Mouse (Mus musculus): ENCODE measurements at regions not wholly inside any gene's neighbourhood (a gene's known extent, or its start where the extent isn't known, plus 50 kb on each side); places are given as distances from the start of the nearest gene placed in this dataset.
"Not testable (repeated sequence)": the region's sequence is repeated elsewhere in the genome, so short reads cannot be mapped to it uniquely, and the experiment has no call there.

GRCm38 (mm10) chr1:140840579-140840978 is 594.6 kb downstream of the Kcnt2 start:
- no peak for ATAC-seq (ENCODE audit: low FRiP score)
- no peaks in the 10 kb centered on the region for H3K4me1 ChIP-seq (replicated peaks; ENCODE audit: control insufficient read depth, insufficient read depth, low read length)
- H3K27ac ChIP-seq (ENCODE audit: low read depth, low read length): no peak overlapping the region
- 88% methylated on average over 2 of the region's 2 CpGs for whole genome bisulfite sequencing
- no peaks in the 10 kb centered on the region for H3K36me3 ChIP-seq (ENCODE audit: control insufficient read depth, insufficient read depth, low read length)
- no peaks in the 10 kb centered on the region for H3K9me3 ChIP-seq (ENCODE audit: control insufficient read depth, low read length)
- no peak overlapping the region for H3K4me2 ChIP-seq (replicated peaks; ENCODE audit: low read depth, low read length)
- H3K27me3 ChIP-seq (ENCODE audit: control insufficient read depth, insufficient read depth, low read length): no peaks in the 10 kb centered on the region
- no peak for DNase-seq (ENCODE audit: low spot score)
- no peak overlapping the region for H3K4me3 ChIP-seq (ENCODE audit: low read depth, low read length)
- H3K9ac ChIP-seq (ENCODE audit: low read depth, low read length): no peak overlapping the region

DNA sequence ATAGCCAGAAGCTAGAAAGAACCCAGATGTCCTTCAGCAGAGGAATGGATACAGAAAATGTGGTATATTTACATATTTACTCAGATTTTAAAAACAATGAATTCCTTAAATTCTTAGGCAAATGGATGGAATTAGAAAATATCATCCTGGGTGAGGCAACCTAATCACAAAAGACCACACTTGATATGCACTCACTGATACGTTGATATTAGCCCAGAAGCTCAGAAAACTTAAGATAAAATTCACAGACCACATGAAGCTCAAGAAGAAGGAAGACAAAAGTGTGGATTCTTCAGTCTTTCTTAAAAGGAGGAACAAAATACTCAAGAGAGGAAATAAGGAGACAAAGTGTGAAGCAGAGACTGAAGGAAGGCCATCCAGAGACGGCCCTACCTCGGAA is 602.1 kb downstream of the Kcnt2 start:
- H3K27ac ChIP-seq (ENCODE audit: low read depth, low read length); DNase-seq (ENCODE audit: low spot score); H3K9me3 ChIP-seq (ENCODE audit: control insufficient read depth, low read length); H3K4me2 ChIP-seq (replicated peaks; ENCODE audit: low read depth, low read length); H3K4me3 ChIP-seq (ENCODE audit: low read depth, low read length); H3K36me3 ChIP-seq (ENCODE audit: control insufficient read depth, insufficient read depth, low read length); H3K4me1 ChIP-seq (replicated peaks; ENCODE audit: control insufficient read depth, insufficient read depth, low read length); H3K27me3 ChIP-seq (ENCODE audit: control insufficient read depth, insufficient read depth, low read length); ATAC-seq (ENCODE audit: low FRiP score); H3K9ac ChIP-seq (ENCODE audit: low read depth, low read length): not testable (repeated sequence)
- WGBS: 75% methylated on average over 3 of the region's 3 CpGs

- DNase-seq (ENCODE audit: low spot score) (no peak), ATAC-seq (ENCODE audit: low FRiP score) (no peak)
- H3K4me2 ChIP-seq (replicated peaks; ENCODE audit: low read depth, low read length): no peak overlapping the region
- no peak overlapping the region for H3K4me3 ChIP-seq (ENCODE audit: low read depth, low read length)
- no peaks in the 10 kb centered on the region for H3K9me3 ChIP-seq (ENCODE audit: control insufficient read depth, low read length)
- no peak overlapping the region for H3K9ac ChIP-seq (ENCODE audit: low read depth, low read length)
- H3K4me1 ChIP-seq (replicated peaks; ENCODE audit: control insufficient read depth, insufficient read depth, low read length): no peaks in the 10 kb centered on the region
- no peak overlapping the region for H3K27ac ChIP-seq (ENCODE audit: low read depth, low read length)
- H3K36me3 ChIP-seq (ENCODE audit: control insufficient read depth, insufficient read depth, low read length): no peaks in the 10 kb centered on the region
- H3K27me3 ChIP-seq (ENCODE audit: control insufficient read depth, insufficient read depth, low read length): no peaks in the 10 kb centered on the region
Observed at GRCm38 (mm10) chr1:140851568-140851967, 605.6 kb downstream of the Kcnt2 start.
